Mouse (Mus musculus): ENCODE measurements at regions not wholly inside any gene's neighbourhood (a gene's known extent, or its start where the extent isn't known, plus 50 kb on each side); places are given as distances from the start of the nearest gene placed in this dataset.
"Not testable (repeated sequence)": the region's sequence is repeated elsewhere in the genome, so short reads cannot be mapped to it uniquely, and the experiment has no call there.

GRCm38 (mm10) chr5:45324468-45324867, 125.6 kb downstream of the Qdpr start:
- not testable (repeated sequence) for TF ChIP-seq CTCF (IDR thresholded peaks at IDR 0.05; ENCODE audit: low read depth, low read length); POLR2A (IDR thresholded peaks at IDR 0.05; ENCODE audit: extremely low read depth, insufficient read depth, low read length)

Data from liver, adult 2 months (tissue).